Mouse (Mus musculus): ENCODE measurements around the gene F2r.

DNA sequence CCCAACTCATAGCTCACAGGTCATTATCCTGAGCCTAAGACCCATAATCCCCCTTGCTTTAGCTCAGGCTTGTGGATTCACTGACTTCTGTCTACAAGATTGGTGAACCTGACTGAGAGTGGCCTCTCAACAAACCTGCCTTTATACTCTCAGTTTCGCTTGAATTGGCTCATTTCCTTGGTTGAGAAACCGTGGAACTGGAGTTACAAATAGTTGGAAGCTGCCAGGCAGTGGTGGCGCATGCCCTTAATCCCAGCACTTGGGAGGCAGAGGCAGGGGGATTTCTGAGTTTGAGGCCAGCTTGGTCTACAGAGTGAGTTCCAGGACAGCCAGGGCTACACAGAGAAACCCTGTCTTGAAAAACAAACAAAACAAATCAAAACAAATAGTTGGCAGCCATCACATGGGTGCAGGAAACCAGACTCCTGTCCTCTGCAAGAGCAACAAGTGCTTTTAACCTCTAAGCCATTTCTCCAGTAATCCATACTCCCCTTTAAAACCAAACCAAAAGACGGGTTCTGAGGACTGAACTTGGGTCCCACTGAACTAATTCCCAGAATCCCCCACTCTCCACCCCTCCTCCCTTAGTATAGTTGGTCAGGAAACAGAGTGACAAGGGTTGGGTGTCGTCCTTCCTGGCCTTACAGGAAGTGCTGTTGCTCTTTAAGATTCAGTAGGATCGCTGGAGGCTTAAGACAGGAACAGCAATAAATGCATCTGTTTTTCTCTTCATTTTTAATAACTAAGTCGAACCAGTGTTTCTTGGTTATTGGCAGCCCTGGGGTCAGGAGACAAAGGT, 33.8 kb upstream of the F2r start:
- TF ChIP-seq POLR2A (IDR thresholded peaks at IDR 0.05; ENCODE audit: low read depth, low read length) (no peak), CTCF (conservative IDR thresholded peaks at IDR 0.05; ENCODE audit: insufficient read depth, insufficient read length, low read depth, low read length) (no peak)

Data from kidney, adult 2 months (tissue).